Mouse (Mus musculus) kidney, embryonic 14.5 days (tissue): ENCODE measurements at regions not wholly inside any gene's neighbourhood (a gene's known extent, or its start where the extent isn't known, plus 50 kb on each side); places are given as distances from the start of the nearest gene placed in this dataset.
A peak's percentile ranks its signal among the peaks of the same experiment; 100 is the strongest.

Experiments used
- ATAC-seq: fragments of 200-750 bp; cut with Nextera tagmentation; 2 replicates; pipeline ENCODE4 v1.8.0; 2017; ENCODE audit warnings: moderate number of reproducible peaks, mild to moderate bottlenecking, moderate TSS enrichment, moderate library complexity; ENCODE audit not compliant: low FRiP score, low TSS enrichment
- H3K27ac ChIP-seq: fragments of 300-500 bp; sonication (generic); 2 replicates; pipeline ENCODE4 v1.5.1; 2014; ENCODE audit warnings: low read depth, mild to moderate bottlenecking, low read length, moderate library complexity, mixed read lengths
- H3K27me3 ChIP-seq: fragments of 300-500 bp; sonication (generic); 2 replicates; pipeline ENCODE4 v1.6.1; 2014; ENCODE audit warnings: mild to moderate bottlenecking, low read length; ENCODE audit not compliant: control insufficient read depth, insufficient read depth
- H3K36me3 ChIP-seq: fragments of 300-500 bp; sonication (generic); 2 replicates; pipeline ENCODE4 v1.6.1; 2014; ENCODE audit warnings: low read length, mixed read lengths; ENCODE audit not compliant: control insufficient read depth, insufficient read depth
- H3K4me1 ChIP-seq: fragments of 300-500 bp; sonication (generic); 2 replicates; pipeline ENCODE4 v1.6.1; 2014; ENCODE audit warnings: low read length, mixed read lengths; ENCODE audit not compliant: control insufficient read depth, insufficient read depth
- H3K4me2 ChIP-seq: fragments of 300-500 bp; sonication (generic); replicated peaks from 2 replicates; pipeline ENCODE4 v1.6.1; 2014; ENCODE audit warnings: low read depth, mild to moderate bottlenecking, low read length
- H3K4me3 ChIP-seq: fragments of 300-500 bp; sonication (generic); 2 replicates; pipeline ENCODE4 v1.5.1; 2014; ENCODE audit warnings: mild to moderate bottlenecking, low read length
- H3K9ac ChIP-seq: fragments of 300-500 bp; sonication (generic); 2 replicates; pipeline ENCODE4 v1.6.1; 2014; ENCODE audit warnings: low read depth, mild to moderate bottlenecking, low read length, moderate library complexity
- H3K9me3 ChIP-seq: fragments of 300-500 bp; sonication (generic); 2 replicates; pipeline ENCODE4 v1.6.1; 2016; ENCODE audit warnings: low read length; ENCODE audit not compliant: control insufficient read depth
- WGBS: fragments of 180-500 bp; shearing (Covaris S2); extraction: QIAGEN DNeasy Blood & Tissue Kit; methylation state at CpG from one replicate; pipeline ENCODE4 v1.1.7; 2014; 5-methylcytosine and 5-hydroxymethylcytosine counted together

DNA sequence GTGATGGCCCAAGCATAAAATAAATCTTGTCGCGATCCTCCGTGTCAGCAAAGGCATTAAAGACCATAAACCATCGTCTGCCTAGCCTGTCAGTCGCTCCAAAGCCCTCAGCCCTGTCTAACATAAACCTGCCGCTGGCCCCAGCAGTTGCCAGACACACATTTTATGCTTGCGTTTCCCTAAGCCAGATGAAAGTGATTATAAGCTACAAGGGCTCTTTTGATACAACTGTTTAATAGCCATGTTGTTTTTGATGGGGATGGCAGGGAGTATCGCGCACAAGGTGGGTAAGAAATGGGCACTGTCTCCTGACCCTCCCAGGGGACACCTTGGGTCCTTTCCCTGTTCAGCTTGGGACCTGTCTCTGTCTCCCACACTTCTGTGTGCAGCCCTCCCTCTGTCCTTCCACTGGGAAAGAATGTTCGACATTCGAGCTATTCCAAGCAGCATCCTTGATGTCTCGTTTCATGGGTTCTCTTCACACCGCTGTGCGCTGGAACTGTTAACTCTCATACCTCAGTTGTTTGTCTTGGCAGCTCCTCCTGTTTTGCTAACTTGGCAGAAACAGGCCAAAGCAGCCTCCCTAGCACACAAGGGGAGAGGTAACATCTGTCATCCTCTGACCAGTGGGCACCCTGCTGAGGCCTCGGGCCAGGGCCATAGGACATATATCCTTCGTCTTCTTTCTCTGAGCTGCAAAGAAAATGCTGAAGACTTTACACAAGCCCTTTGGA, 180.2 kb upstream of the Gmds start:
- 8% methylated on average over 16 of the region's 16 CpGs for WGBS
- H3K27ac ChIP-seq = peak overlapping the region; percentile 71; the same call in 1 of the 2 replicates
- ATAC-seq = peak; percentile 90

DNA sequence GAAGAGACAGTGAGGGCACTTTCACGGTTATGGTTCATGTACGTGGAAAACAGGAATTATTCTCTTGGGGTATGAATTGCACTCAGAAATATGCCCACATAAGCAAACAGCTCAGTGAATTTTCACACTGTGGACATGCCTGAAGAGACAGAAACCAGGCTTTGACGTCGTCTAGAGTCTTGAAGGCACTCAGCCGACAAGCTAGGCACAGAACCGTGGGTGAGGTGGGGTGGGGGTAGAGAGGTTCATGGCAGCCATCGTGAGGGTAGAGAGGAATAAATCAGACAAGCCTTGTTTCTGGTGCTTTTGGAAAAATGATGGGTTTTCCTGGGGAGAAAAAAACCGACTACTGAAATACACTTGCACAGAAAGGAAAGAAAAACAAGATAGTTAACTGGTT, 179.0 kb upstream of the Gmds start:
- WGBS = 13% methylated on average over 8 of the region's 8 CpGs
- H3K27ac ChIP-seq = peak overlapping the region; percentile 47; the same call in 1 of the 2 replicates
- H3K4me2 ChIP-seq = no peak overlapping the region
- no peak overlapping the region for H3K4me3 ChIP-seq
- peaks cover 19% of the 10 kb centered on the region; the same call in 1 of the 2 replicates for H3K4me1 ChIP-seq
- no peaks in the 10 kb centered on the region for H3K36me3 ChIP-seq
- H3K27me3 ChIP-seq = no peaks in the 10 kb centered on the region
- no peaks in the 10 kb centered on the region for H3K9me3 ChIP-seq
- no peak for ATAC-seq
- no peak overlapping the region for H3K9ac ChIP-seq

More for the DNA sequence above, 180.2 kb upstream of the Gmds start:
- Histone ChIP-seq H3K27me3 (no peaks in the 10 kb centered on the region), H3K36me3 (no peaks in the 10 kb centered on the region), H3K4me1 (peaks cover 19% of the 10 kb centered on the region; the same call in 1 of the 2 replicates), H3K9me3 (no peaks in the 10 kb centered on the region), H3K4me2 (peak overlapping the region; percentile 11; the same call in 1 of the 2 replicates), H3K4me3 (no peak overlapping the region), H3K9ac (no peak overlapping the region)

DNA sequence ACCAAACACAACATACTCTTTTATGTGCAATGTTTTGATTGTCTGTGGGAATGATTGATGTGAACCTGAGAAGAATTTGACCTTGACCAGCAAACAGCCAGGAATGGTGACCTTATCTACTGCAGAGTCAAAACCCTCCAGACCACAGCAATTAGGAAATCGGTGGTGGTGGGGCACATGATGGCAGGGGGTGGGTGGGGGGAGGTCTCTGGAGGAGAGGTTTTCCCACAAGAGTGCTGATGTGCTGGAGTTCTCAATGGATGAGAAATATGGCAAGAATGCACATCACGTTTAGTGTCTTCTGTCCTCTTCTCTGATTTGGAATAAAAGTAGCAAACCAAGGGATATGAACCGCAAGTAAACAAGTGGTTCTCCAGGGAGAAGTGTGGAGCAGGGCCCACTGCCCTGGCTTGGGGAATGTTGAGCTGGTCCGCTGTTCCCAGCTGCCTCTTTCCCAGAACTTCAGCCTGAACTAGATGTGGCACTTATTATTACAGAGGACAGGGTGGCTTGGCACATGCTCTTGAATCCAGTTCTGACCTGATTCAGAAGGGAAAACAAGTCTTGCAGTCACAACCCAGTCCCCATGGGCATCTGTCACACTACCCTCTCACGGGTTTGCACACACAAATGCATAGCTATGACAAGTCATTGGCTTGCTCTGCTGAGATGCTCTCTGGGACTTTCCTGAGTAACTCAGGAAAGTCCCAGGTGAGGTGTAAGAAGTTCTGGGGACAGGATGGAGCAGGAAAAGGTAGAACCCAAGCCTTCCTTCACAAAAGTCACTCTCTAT, 170.9 kb upstream of the Gmds start:
- 64% methylated on average over 5 of the region's 5 CpGs for WGBS
- Histone ChIP-seq H3K4me1 (peaks cover 11% of the 10 kb centered on the region; the same call in 1 of the 2 replicates), H3K9me3 (no peaks in the 10 kb centered on the region), H3K36me3 (no peaks in the 10 kb centered on the region), H3K27me3 (no peaks in the 10 kb centered on the region), H3K27ac (no peak overlapping the region), H3K9ac (no peak overlapping the region), H3K4me3 (no peak overlapping the region), H3K4me2 (no peak overlapping the region)
- no peak for ATAC-seq

DNA sequence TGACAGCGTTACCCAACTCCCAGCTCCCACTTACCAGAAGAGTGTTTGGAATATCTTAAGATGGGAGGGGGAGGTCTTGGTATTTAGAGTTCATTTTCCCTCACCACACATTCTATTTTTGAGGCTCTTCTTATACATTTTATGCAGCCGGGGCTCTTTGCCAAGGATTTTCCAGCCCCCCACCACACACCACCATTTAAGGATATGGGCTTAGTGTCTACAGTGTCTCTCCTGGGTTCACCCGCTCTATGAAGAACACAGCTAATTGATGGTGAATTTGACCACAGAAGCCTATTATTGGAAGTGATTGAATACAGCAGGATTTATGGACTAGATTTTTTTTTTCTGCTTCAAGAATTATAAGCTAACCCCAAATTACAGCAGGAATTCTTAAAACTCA, 169.9 kb upstream of the Gmds start:
- H3K4me3 ChIP-seq = no peak overlapping the region
- WGBS = 88% methylated on average over 3 of the region's 3 CpGs
- no peak overlapping the region for H3K4me2 ChIP-seq
- no peak for ATAC-seq
- no peak overlapping the region for H3K27ac ChIP-seq
- H3K27me3 ChIP-seq = no peaks in the 10 kb centered on the region
- no peaks in the 10 kb centered on the region for H3K36me3 ChIP-seq
- H3K9me3 ChIP-seq = no peaks in the 10 kb centered on the region
- H3K9ac ChIP-seq = no peak overlapping the region
- peaks cover 11% of the 10 kb centered on the region; the same call in 1 of the 2 replicates for H3K4me1 ChIP-seq

DNA sequence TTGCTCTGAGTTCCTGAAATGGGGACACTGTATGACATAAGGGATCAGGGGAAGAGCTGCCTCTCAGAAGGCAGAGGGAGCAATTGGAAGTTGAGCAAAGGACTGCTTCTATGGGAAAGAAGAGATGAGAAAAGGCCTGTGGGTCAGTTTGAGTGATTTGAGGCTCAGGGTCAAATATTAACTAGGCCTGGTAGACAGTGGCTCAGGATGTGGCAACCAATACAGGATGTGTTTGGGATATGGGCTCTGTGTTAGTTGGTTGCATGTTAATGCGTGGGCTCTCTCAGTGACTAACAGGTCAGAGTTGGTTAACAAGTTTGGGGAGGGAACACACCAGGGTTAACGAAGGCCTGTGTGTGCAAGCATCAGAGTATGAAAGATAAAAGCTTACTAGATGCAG, 169.3 kb upstream of the Gmds start:
- Histone ChIP-seq H3K9ac (no peak overlapping the region), H3K27ac (no peak overlapping the region), H3K4me1 (peaks cover 11% of the 10 kb centered on the region; the same call in 1 of the 2 replicates), H3K9me3 (no peaks in the 10 kb centered on the region), H3K4me2 (no peak overlapping the region), H3K4me3 (no peak overlapping the region), H3K27me3 (no peaks in the 10 kb centered on the region), H3K36me3 (no peaks in the 10 kb centered on the region)
- peak; percentile 39; the same call in 1 of the 2 replicates for ATAC-seq
- WGBS = 81% methylated on average over 2 of the region's 2 CpGs

DNA sequence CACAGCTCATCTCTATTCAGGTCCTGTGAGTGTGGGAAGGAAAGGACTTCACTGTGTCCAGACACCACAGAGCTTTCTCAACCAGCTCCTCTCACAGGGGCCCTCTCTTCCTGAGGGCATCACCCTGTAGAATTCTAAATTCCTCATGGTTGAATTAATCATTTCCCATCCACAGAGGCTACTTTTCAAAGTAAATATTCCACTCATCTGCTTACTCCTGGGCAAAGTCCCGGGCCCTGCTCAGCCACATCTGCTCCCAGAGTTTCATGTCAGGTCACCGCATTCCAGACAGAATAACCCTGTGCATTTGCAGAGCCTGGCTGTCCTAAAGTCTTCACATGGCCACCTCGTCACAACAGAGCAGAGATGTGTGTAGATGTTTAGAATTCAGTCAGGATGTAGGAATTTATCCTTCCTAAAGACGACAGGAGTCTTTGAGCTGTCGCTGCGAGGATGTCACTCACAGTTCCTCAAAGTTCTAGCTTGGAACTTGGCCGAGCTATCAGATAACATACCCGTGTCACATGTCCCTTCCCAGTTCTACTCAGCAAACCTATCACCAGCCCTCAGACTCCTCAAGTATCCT, 159.8 kb upstream of the Gmds start:
- Histone ChIP-seq H3K9me3 (no peaks in the 10 kb centered on the region), H3K4me2 (no peak overlapping the region), H3K4me1 (peaks cover 14% of the 10 kb centered on the region; the same call in 1 of the 2 replicates), H3K27me3 (no peaks in the 10 kb centered on the region), H3K27ac (no peak overlapping the region), H3K4me3 (no peak overlapping the region), H3K9ac (no peak overlapping the region), H3K36me3 (no peaks in the 10 kb centered on the region)
- WGBS = 50% methylated on average over 8 of the region's 8 CpGs
- ATAC-seq = 0 out of 2 replicates have a peak, but pooled peaks have one; percentile 39

DNA sequence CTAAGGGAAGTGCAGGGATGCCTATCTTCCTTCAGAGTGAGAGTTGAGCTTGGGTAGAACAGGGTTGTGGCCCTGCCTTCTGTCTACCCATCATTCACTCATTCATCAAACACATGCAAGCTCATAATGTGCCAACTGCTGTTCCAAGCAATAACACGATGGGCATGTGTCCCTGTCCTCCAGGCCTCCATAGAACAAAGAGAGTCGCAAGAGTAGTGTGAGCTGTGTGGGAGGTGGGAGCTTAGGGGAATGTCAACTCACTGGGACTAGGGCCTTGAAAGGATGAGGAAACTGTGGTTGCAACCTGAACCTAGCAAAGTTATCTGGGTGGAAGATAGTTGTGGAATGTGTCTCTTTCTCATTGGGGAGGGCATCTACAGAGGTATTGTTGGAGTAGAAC, 157.7 kb upstream of the Gmds start:
- ATAC-seq = no peak
- no peaks in the 10 kb centered on the region for H3K36me3 ChIP-seq
- no peak overlapping the region for H3K27ac ChIP-seq
- H3K4me3 ChIP-seq = no peak overlapping the region
- H3K4me2 ChIP-seq = no peak overlapping the region
- H3K9me3 ChIP-seq = no peaks in the 10 kb centered on the region
- H3K4me1 ChIP-seq = peaks cover 14% of the 10 kb centered on the region; the same call in 1 of the 2 replicates
- WGBS = 72% methylated on average over 2 of the region's 2 CpGs
- H3K27me3 ChIP-seq = no peaks in the 10 kb centered on the region
- no peak overlapping the region for H3K9ac ChIP-seq

DNA sequence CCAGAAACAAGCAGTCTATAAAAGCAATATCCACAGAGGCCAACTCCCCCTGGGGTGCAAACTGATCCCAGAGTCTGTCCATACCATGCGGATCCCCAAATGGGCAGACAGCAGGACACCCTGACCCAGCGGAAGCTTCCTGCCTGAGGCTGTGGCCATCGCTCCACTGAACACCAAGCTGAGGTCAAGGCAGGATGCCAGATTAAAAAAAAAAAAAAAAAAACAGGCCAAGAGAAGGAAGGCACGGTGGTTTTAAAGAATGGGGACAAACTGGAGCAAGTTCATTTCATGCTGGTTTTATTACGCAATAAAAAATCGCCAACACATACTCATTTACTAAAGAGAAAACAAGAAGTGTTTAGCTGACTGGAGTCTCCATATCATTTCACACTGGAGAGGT, 156.5 kb upstream of the Gmds start:
- 36% methylated on average over 6 of the region's 6 CpGs for WGBS
- no peak overlapping the region for H3K9ac ChIP-seq
- no peak overlapping the region for H3K4me3 ChIP-seq
- peaks cover 14% of the 10 kb centered on the region; the same call in 1 of the 2 replicates for H3K4me1 ChIP-seq
- H3K9me3 ChIP-seq = no peaks in the 10 kb centered on the region
- no peak overlapping the region for H3K4me2 ChIP-seq
- ATAC-seq = no peak
- no peaks in the 10 kb centered on the region for H3K27me3 ChIP-seq
- H3K36me3 ChIP-seq = no peaks in the 10 kb centered on the region
- no peak overlapping the region for H3K27ac ChIP-seq
